Comparison of ENCODE assay signal across 20 mouse cellular contexts in the genomic region with DNA sequence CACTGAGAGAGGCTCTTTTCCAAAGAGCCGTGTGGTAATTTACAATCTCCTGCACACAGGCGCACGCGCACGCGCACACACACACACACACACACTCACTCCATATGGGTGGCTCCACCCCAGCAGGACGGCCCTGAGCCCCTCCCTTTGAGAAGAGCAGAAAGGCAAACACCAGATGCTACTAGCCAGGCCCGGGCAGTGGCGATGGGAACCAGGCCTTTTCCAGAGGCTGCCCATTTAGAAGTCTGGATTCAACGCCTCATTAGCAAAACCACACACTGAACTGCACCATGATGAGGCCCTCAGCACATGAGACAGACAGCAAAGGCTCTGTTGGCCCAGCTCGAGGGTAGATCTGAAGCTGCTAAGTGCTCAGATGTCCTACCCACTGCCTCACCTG. TPM values are rescaled to one million over a fixed set of nuclear protein-coding genes. Genes with fewer than 3 reads are reported as not detected.
DNase-seq lines count a peak whose midpoint lies in the region; ATAC-seq and TF ChIP-seq lines count a peak whose summit lies in the region.
"Had no signal": no experiment of that assay in that cellular context is flagged by ENCODE, and none has a peak within 500 bp of the region (broad histone marks: within the 10 kb centered on the region; RNA-seq: fewer than 3 reads in every experiment).

No protein-coding gene starts in this region.

- TF ChIP-seq POLR2A in limb, embryonic 14.5 days (IDR thresholded peaks at IDR 0.05; ENCODE audit: borderline replicate concordance, extremely low read depth, insufficient read depth, insufficient read length) = no peak

- no peak overlapping the region for H3K4me3 ChIP-seq in limb, embryonic 11.5 days (ENCODE audit: low read depth, low read length)
- H3K4me3 ChIP-seq in limb, embryonic 10.5 days = no peak overlapping the region
- no peak overlapping the region for H3K4me3 ChIP-seq in limb, embryonic 14.5 days (replicated peaks; ENCODE audit: low read length)
- H3K4me3 ChIP-seq: embryonic facial prominence, embryonic 15.5 days; forebrain, embryonic 13.5 days; heart, embryonic 10.5 days; midbrain, embryonic 12.5 days; stomach, embryonic 15.5 days had no signal

- no peaks in the 10 kb centered on the region for H3K27me3 ChIP-seq in limb, embryonic 11.5 days (ENCODE audit: control insufficient read depth, insufficient read depth, low read length)
- H3K27me3 ChIP-seq in limb, embryonic 10.5 days (ENCODE audit: low read depth, poor library complexity, severe bottlenecking) = no peaks in the 10 kb centered on the region
- H3K27me3 ChIP-seq in limb, embryonic 14.5 days (ENCODE audit: control insufficient read depth, insufficient read depth, low read length) = no peaks in the 10 kb centered on the region
- H3K27me3 ChIP-seq: embryonic facial prominence, embryonic 15.5 days; forebrain, embryonic 13.5 days; midbrain, embryonic 12.5 days; stomach, embryonic 15.5 days had no signal

- 70% methylated on average over 11 of the region's 11 CpGs for WGBS in limb, embryonic 11.5 days
- 79% methylated on average over 11 of the region's 11 CpGs for WGBS in limb, embryonic 10.5 days
- WGBS in limb, embryonic 14.5 days = 53% methylated on average over 11 of the region's 11 CpGs

- no peak overlapping the region for H3K4me2 ChIP-seq in limb, embryonic 11.5 days (ENCODE audit: low read depth, severe bottlenecking)
- H3K4me2 ChIP-seq in limb, embryonic 14.5 days (replicated peaks; ENCODE audit: low read depth, low read length, severe bottlenecking) = no peak overlapping the region
- H3K4me2 ChIP-seq: embryonic facial prominence, embryonic 15.5 days; forebrain, embryonic 13.5 days; midbrain, embryonic 12.5 days; stomach, embryonic 15.5 days had no signal

- DNase-seq in limb, embryonic 11.5 days (ENCODE audit: low spot score) = peak; percentile 23
- no peak for DNase-seq in limb, embryonic 10.5 days (ENCODE audit: low spot score)
- DNase-seq in cerebellum, adult 11 months = peak; percentile 59
- peak; percentile 76 to 84 for DNase-seq in cerebellum, postnatal 10 days
- peak; percentile 13 for DNase-seq in limb, embryonic 14.5 days (ENCODE audit: low spot score)
- no peak for DNase-seq in gastrocnemius, postnatal 14 days
- no peak for DNase-seq in adrenal gland, postnatal 25 days
- no peak for DNase-seq in urinary bladder, adult 2 months (ENCODE audit: low spot score)
- DNase-seq: adrenal gland, postnatal 10 days; gastrocnemius, postnatal 25 days; heart, postnatal 4 days; lung, postnatal 14 days; thymus, postnatal 4 days had no signal

- H3K9me3 ChIP-seq in limb, embryonic 11.5 days (ENCODE audit: control insufficient read depth, low read length) = no peaks in the 10 kb centered on the region
- H3K9me3 ChIP-seq in limb, embryonic 10.5 days (replicated peaks) = no peaks in the 10 kb centered on the region
- H3K9me3 ChIP-seq in limb, embryonic 14.5 days (ENCODE audit: control insufficient read depth, low read length) = no peaks in the 10 kb centered on the region
- H3K9me3 ChIP-seq: embryonic facial prominence, embryonic 15.5 days; forebrain, embryonic 13.5 days; heart, embryonic 10.5 days; midbrain, embryonic 12.5 days; stomach, embryonic 15.5 days had no signal

- H3K4me1 ChIP-seq in limb, embryonic 11.5 days (ENCODE audit: control insufficient read depth, insufficient read depth, low read length) = no peaks in the 10 kb centered on the region
- H3K4me1 ChIP-seq in limb, embryonic 10.5 days = peaks cover 9% of the 10 kb centered on the region; the same call in 1 of the 2 replicates
- peaks cover 20% of the 10 kb centered on the region for H3K4me1 ChIP-seq in limb, embryonic 14.5 days (ENCODE audit: control insufficient read depth, insufficient read depth, low read length)
- H3K4me1 ChIP-seq: embryonic facial prominence, embryonic 15.5 days; forebrain, embryonic 13.5 days; heart, embryonic 10.5 days; midbrain, embryonic 12.5 days; stomach, embryonic 15.5 days had no signal

- no peak overlapping the region for H3K27ac ChIP-seq in limb, embryonic 11.5 days (replicated peaks; ENCODE audit: low read depth, low read length)
- H3K27ac ChIP-seq in limb, embryonic 10.5 days = no peak overlapping the region
- H3K27ac ChIP-seq in limb, embryonic 14.5 days (replicated peaks; ENCODE audit: low read depth, low read length) = peak overlapping the region; percentile 74
- H3K27ac ChIP-seq: embryonic facial prominence, embryonic 15.5 days; forebrain, embryonic 13.5 days; heart, embryonic 10.5 days; liver, embryonic 14.5 days; midbrain, embryonic 12.5 days; stomach, embryonic 15.5 days had no signal

- no peaks in the 10 kb centered on the region for H3K36me3 ChIP-seq in limb, embryonic 11.5 days (ENCODE audit: control insufficient read depth, insufficient read depth, low read length)
- no peaks in the 10 kb centered on the region for H3K36me3 ChIP-seq in limb, embryonic 10.5 days
- H3K36me3 ChIP-seq in limb, embryonic 14.5 days (ENCODE audit: control insufficient read depth, insufficient read depth, low read length) = no peaks in the 10 kb centered on the region
- H3K36me3 ChIP-seq: embryonic facial prominence, embryonic 15.5 days; heart, embryonic 10.5 days; midbrain, embryonic 12.5 days; stomach, embryonic 15.5 days had no signal

- no peak overlapping the region for H3K9ac ChIP-seq in limb, embryonic 11.5 days (ENCODE audit: low read length)
- H3K9ac ChIP-seq in limb, embryonic 14.5 days (ENCODE audit: low read depth, low read length, severe bottlenecking) = 0 out of 2 replicates have a peak overlapping the region, but pooled peaks have one; percentile 4
- H3K9ac ChIP-seq: embryonic facial prominence, embryonic 15.5 days; forebrain, embryonic 13.5 days; liver, embryonic 14.5 days; midbrain, embryonic 12.5 days; stomach, embryonic 15.5 days had no signal

- intact Hi-C loops in gastrocnemius, postnatal 14 days (cut with DNase I; ENCODE audit: low total_unique reads) = no loop called here

- no peak for ATAC-seq in limb, embryonic 11.5 days (ENCODE audit: insufficient number of reproducible peaks, low FRiP score, low TSS enrichment, low read depth)
- ATAC-seq in limb, embryonic 14.5 days (ENCODE audit: low FRiP score, low read depth) = peak; percentile 47; the same call in 1 of the 2 replicates
- ATAC-seq: forebrain, embryonic 13.5 days; intestine, postnatal 0 days had no signal

RNA-seq across cellular contexts. Expression of a gene that starts 24.9 kb away (rescaled TPM):
- 38.7 and 38.9 TPM in 2 replicates for polyA plus RNA-seq in limb, embryonic 11.5 days (2014; fragmentation: Nextera tagmentation; extraction: Ambion mirVana)
- polyA plus RNA-seq in limb, embryonic 10.5 days (2016; fragmentation: Nextera tagmentation; extraction: Ambion mirVana) = 37.9 and 43.5 TPM in 2 replicates
- polyA plus RNA-seq in limb, embryonic 14.5 days (2012; rRNA removed) = 35.5 and 36.1 TPM in 2 replicates
- polyA plus RNA-seq in limb, embryonic 14.5 days (2014; fragmentation: Nextera tagmentation; extraction: Ambion mirVana) = 40.5 and 40.6 TPM in 2 replicates
- 10 to 100 TPM; 18.7 to 19.8 TPM for total RNA-seq in gastrocnemius, postnatal 14 days (2021)
- total RNA-seq in adrenal gland, postnatal 25 days (2021) = 37.2 and 50.2 TPM in 2 replicates
- polyA plus RNA-seq in urinary bladder, adult 2 months (2012; rRNA removed) = 25.4 and 25.8 TPM in 2 replicates

RNA-seq across cellular contexts. Expression of a gene that starts 56.2 kb away (rescaled TPM):
- polyA plus RNA-seq in limb, embryonic 11.5 days (2014; fragmentation: Nextera tagmentation; extraction: Ambion mirVana) = 0.36 and 0.95 TPM in 2 replicates
- polyA plus RNA-seq in limb, embryonic 10.5 days (2016; fragmentation: Nextera tagmentation; extraction: Ambion mirVana) = 0.20 and 0.35 TPM in 2 replicates
- polyA plus RNA-seq in limb, embryonic 14.5 days (2012; rRNA removed) = 8.0 and 10.7 TPM in 2 replicates
- 3.9 and 5.1 TPM in 2 replicates for polyA plus RNA-seq in limb, embryonic 14.5 days (2014; fragmentation: Nextera tagmentation; extraction: Ambion mirVana)
- total RNA-seq in gastrocnemius, postnatal 14 days (2021) = under 1 TPM; 0.57 to 0.73 TPM
- total RNA-seq in adrenal gland, postnatal 25 days (2021) = 4.7 and 7.6 TPM in 2 replicates
- polyA plus RNA-seq in urinary bladder, adult 2 months (2012; rRNA removed) = 10.7 and 11.8 TPM in 2 replicates

Comparison
In these comparisons a context has a peak if more than half of its experiments do, and no peak if none do; other contexts are left out.
1. DNase-seq: peak in limb, embryonic 11.5 days (single experiment), cerebellum, adult 11 months (single experiment), cerebellum, postnatal 10 days (2 of 2) and limb, embryonic 14.5 days (single experiment); none in limb, embryonic 10.5 days (single experiment), gastrocnemius, postnatal 14 days (single experiment), adrenal gland, postnatal 25 days (single experiment) and urinary bladder, adult 2 months (single experiment).